Mouse (Mus musculus) thymus, postnatal 10 days (tissue): ENCODE results near the gene Ncoa4.
A peak's percentile ranks its signal among the peaks of the same experiment; 100 is the strongest.
"Not testable (repeated sequence)": the region's sequence is repeated elsewhere in the genome, so short reads cannot be mapped to it uniquely, and the experiment has no call there.

Source experiments
- DNase-seq, 2 experiments: peaks; one replicate each; pipeline ENCODE4 v3.0.0; 2021; ENCODE audit warnings: low spot score in 2 of 2

The Ncoa4 gene

GRCm38 (mm10) chr14:32159690-32160246, at the start of gene Ncoa4:
Gene Ncoa4 (plus strand): TSS chr14:32159865.
- DNase-seq = peak; percentile 95 to 98

GRCm38 (mm10) chr14:32112124-32112523, 47.5 kb upstream of the Ncoa4 start:
- not testable (repeated sequence) for DNase-seq

- no peak for DNase-seq
Measured at GRCm38 (mm10) chr14:32120940-32121919, 38.4 kb upstream of the Ncoa4 start.

- peak; percentile 6 to 40 for DNase-seq
Measured at GRCm38 (mm10) chr14:32121920-32122315, 37.7 kb upstream of the Ncoa4 start.

GRCm38 (mm10) chr14:32124261-32124660, 35.4 kb upstream of the Ncoa4 start:
- DNase-seq = no peak

- not testable (repeated sequence) for DNase-seq
Measured at GRCm38 (mm10) chr14:32125256-32125655, 34.4 kb upstream of the Ncoa4 start.

- no peak for DNase-seq
Measured at GRCm38 (mm10) chr14:32128409-32128808, 31.3 kb upstream of the Ncoa4 start.

GRCm38 (mm10) chr14:32131836-32132235, 27.8 kb upstream of the Ncoa4 start:
- no peak for DNase-seq

GRCm38 (mm10) chr14:32134293-32134692, 25.4 kb upstream of the Ncoa4 start:
- no peak for DNase-seq

GRCm38 (mm10) chr14:32136467-32136866, 23.2 kb upstream of the Ncoa4 start:
- not testable (repeated sequence) for DNase-seq

GRCm38 (mm10) chr14:32140359-32140965, 19.2 kb upstream of the Ncoa4 start:
- no peak for DNase-seq

GRCm38 (mm10) chr14:32141723-32142122, 17.9 kb upstream of the Ncoa4 start, which contains the start of gene Msmb:
Gene Msmb (plus strand): TSS chr14:32142023.
- DNase-seq = no peak

- DNase-seq = no peak
Measured at GRCm38 (mm10) chr14:32144734-32145133, 14.9 kb upstream of the Ncoa4 start.

- DNase-seq = no peak
Measured at GRCm38 (mm10) chr14:32145401-32145800, 14.3 kb upstream of the Ncoa4 start.

GRCm38 (mm10) chr14:32145809-32146511, 13.7 kb upstream of the Ncoa4 start:
- DNase-seq = no peak

GRCm38 (mm10) chr14:32146578-32146977, 13.1 kb upstream of the Ncoa4 start:
- no peak for DNase-seq

GRCm38 (mm10) chr14:32150872-32151271, 8.8 kb upstream of the Ncoa4 start:
- DNase-seq = no peak

- DNase-seq = no peak
Measured at GRCm38 (mm10) chr14:32152243-32152965, 7.3 kb upstream of the Ncoa4 start.

- no peak for DNase-seq
Measured at GRCm38 (mm10) chr14:32153156-32153555, 6.5 kb upstream of the Ncoa4 start.

- DNase-seq = no peak
Measured at GRCm38 (mm10) chr14:32154758-32155157, 4.9 kb upstream of the Ncoa4 start.

- DNase-seq = no peak
Measured at GRCm38 (mm10) chr14:32159150-32159670, 455 bp upstream of the Ncoa4 start.
